Mouse (Mus musculus) limb, embryonic 12.5 days (tissue): ENCODE measurements around the gene Clcnkb. TPM values are rescaled to one million over a fixed set of nuclear protein-coding genes. Genes with fewer than 3 reads are reported as not detected.

ENCODE experiments used
- ATAC-seq: fragments of 200-750 bp; cut with Nextera tagmentation; 2 replicates; pipeline ENCODE4 v1.8.0; 2017; ENCODE audit warnings: low read depth, moderate TSS enrichment; ENCODE audit not compliant: insufficient number of reproducible peaks, insufficient read depth, low FRiP score, low TSS enrichment
- H3K27ac ChIP-seq: fragments of 300-500 bp; sonication (generic); 2 replicates; pipeline ENCODE4 v1.5.1; 2016; ENCODE audit warnings: mild to moderate bottlenecking, moderate library complexity
- H3K27me3 ChIP-seq: fragments of 300-500 bp; sonication (generic); 2 replicates; pipeline ENCODE4 v1.6.1; 2016; ENCODE audit warnings: mild to moderate bottlenecking, moderate library complexity
- H3K36me3 ChIP-seq: fragments of 300-500 bp; sonication (generic); 2 replicates; pipeline ENCODE4 v1.6.1; 2016; ENCODE audit warnings: mild to moderate bottlenecking, moderate library complexity
- H3K4me1 ChIP-seq: fragments of 300-500 bp; sonication (generic); replicated peaks from 2 replicates; pipeline ENCODE4 v1.6.1; 2016
- H3K4me2 ChIP-seq: fragments of 300-500 bp; sonication (generic); 2 replicates; pipeline ENCODE4 v1.6.1; 2016; ENCODE audit warnings: mild to moderate bottlenecking, moderate library complexity
- H3K4me3 ChIP-seq: fragments of 300-500 bp; sonication (generic); replicated peaks from 2 replicates; pipeline ENCODE4 v1.5.1; 2016; ENCODE audit warnings: mild to moderate bottlenecking
- H3K9ac ChIP-seq: fragments of 300-500 bp; sonication (generic); replicated peaks from 2 replicates; pipeline ENCODE4 v1.6.1; 2016; ENCODE audit warnings: mild to moderate bottlenecking, moderate library complexity
- H3K9me3 ChIP-seq: fragments of 300-500 bp; sonication (generic); 2 replicates; pipeline ENCODE4 v1.6.1; 2016; ENCODE audit warnings: mild to moderate bottlenecking, moderate library complexity
- WGBS: fragments of 180-500 bp; shearing (Covaris S2); methylation state at CpG from one replicate; pipeline ENCODE4 v1.1.7; 2016; 5-methylcytosine and 5-hydroxymethylcytosine counted together
- polyA plus RNA-seq: library from polyadenylated mRNA; unstranded; fragments of >200 nt; fragmentation: Nextera tagmentation; extraction: Ambion mirVana; gene quantifications from 2 replicates; pipeline ENCODE4 v1.2.1, GENCODE M21; 2016

Gene Clcnkb
- polyA plus RNA-seq, 1 experiment from 2014 or later = not detected

DNA sequence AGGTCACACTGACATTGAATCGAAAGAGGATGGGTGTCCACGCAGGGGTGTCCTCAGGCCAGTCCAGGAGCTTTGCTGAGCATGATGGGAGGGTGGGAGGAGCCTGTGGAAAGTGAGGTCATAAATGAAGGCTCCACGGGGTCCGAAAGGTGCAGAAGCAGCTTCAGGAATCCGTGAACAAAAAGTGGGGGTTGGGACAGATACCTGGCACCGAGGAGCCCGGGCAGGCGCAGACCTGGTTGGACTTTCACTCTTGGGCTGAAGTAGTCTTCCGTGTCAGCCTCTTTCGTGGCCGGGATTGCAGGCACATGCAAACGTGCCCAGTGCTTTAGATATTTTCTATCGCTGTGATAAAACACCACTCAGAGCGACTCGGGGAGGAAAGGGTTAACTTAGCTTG lies 15.6 kb downstream of the Clcnkb start:
- Histone ChIP-seq H3K36me3 (no peaks in the 10 kb centered on the region), H3K9me3 (no peaks in the 10 kb centered on the region), H3K4me2 (no peak overlapping the region), H3K27me3 (peaks cover 19% of the 10 kb centered on the region; the same call in 1 of the 2 replicates), H3K9ac (no peak overlapping the region), H3K27ac (no peak overlapping the region), H3K4me1 (peaks cover 11% of the 10 kb centered on the region), H3K4me3 (no peak overlapping the region)
- 88% methylated on average over 15 of the region's 15 CpGs for WGBS
- no peak for ATAC-seq

DNA sequence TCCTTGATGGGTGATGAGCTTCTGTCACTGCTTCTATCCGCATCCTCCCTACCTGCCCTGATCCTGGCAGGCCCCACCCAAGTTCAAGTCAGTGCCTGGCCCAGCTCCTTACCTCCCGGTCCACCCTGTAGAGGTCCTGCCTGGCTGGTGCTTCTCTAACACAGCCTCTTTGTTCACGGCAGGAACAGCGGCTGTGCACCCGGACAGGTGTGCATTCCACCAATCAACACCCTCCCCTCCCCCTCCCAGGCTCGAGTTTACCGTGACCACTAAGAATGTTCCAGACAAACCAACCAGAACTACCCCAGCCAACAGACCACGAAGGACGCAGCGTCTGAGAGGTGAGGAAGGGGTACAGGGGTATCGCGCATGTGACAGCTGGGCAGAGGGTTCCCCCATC lies 17.3 kb downstream of the Clcnkb start, which contains the start of gene Clcnka:
Gene Clcnka, minus strand, starts transcription at position 180 of the 400 bp plus-strand sequence.
- WGBS = 53% methylated on average over 12 of the region's 12 CpGs
- no peak within 1 kb of the TSS for H3K4me3 ChIP-seq
- peaks cover 18% of the 10 kb centered on the region for H3K4me1 ChIP-seq
- 0 out of 2 replicates have a peak within 1 kb of the TSS, but pooled peaks have one; percentile 1 for H3K4me2 ChIP-seq
- no peaks in the 10 kb centered on the region for H3K9me3 ChIP-seq
- no peak within 1 kb of the TSS for H3K27ac ChIP-seq
- no peaks in the 10 kb centered on the region for H3K36me3 ChIP-seq
- peaks cover 20% of the 10 kb centered on the region for H3K27me3 ChIP-seq
- no peak within 1 kb of the TSS for H3K9ac ChIP-seq
- ATAC-seq = no peak

DNA sequence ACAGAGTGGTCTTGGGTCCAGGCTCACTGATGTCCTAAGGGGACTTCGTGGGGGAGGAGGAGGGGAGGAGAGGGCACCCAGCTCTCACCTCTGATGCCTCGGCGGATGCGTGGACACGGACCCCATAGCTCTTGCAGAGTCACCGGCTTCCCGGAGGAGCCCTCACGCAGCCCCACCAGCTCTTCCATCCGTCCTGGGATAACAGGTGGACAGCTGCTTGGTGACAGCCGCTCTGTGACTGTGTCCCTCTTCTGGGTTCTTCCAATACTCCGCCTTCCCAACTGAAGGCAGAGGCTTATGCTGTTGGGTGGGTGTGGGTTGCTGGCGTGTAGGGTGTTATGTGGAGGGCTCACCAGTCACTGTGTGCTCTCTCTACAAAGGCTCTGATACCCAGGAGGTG lies 18.0 kb downstream of the Clcnkb start:
- H3K9ac ChIP-seq = no peak overlapping the region
- H3K27ac ChIP-seq = no peak overlapping the region
- H3K4me2 ChIP-seq = no peak overlapping the region
- H3K9me3 ChIP-seq = no peaks in the 10 kb centered on the region
- ATAC-seq = no peak
- H3K27me3 ChIP-seq = peaks cover 18% of the 10 kb centered on the region
- H3K4me3 ChIP-seq = no peak overlapping the region
- WGBS = 75% methylated on average over 12 of the region's 12 CpGs
- H3K36me3 ChIP-seq = no peaks in the 10 kb centered on the region
- peaks cover 18% of the 10 kb centered on the region for H3K4me1 ChIP-seq

DNA sequence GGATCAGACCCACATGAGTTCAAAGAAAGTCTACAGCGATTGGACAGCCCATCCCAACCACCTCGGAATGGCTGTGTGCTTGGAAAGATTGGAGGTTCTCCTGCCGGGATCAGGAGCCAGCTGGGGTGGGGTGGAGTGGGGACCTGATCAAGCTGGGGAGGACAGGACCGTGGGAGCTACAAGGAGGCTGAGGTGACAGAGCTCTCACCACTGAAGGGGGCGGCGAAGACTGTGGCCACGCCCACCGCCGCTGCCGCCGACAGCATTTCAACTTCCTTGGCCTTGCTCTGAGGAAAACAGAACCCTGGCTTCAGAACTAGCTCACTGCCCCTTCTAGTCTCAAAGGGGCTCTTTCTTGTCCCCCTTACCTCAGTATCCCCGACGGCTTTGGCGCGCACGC lies 21.1 kb downstream of the Clcnkb start:
- H3K36me3 ChIP-seq = no peaks in the 10 kb centered on the region
- ATAC-seq = no peak
- peaks cover 23% of the 10 kb centered on the region for H3K27me3 ChIP-seq
- H3K9ac ChIP-seq = no peak overlapping the region
- H3K4me2 ChIP-seq = peak overlapping the region; percentile 39
- 13% methylated on average over 16 of the region's 16 CpGs for WGBS
- no peak overlapping the region for H3K27ac ChIP-seq
- H3K4me3 ChIP-seq = 0 out of 2 replicates have a peak overlapping the region, but pooled peaks have one; percentile 9
- H3K9me3 ChIP-seq = no peaks in the 10 kb centered on the region
- peaks cover 18% of the 10 kb centered on the region for H3K4me1 ChIP-seq

DNA sequence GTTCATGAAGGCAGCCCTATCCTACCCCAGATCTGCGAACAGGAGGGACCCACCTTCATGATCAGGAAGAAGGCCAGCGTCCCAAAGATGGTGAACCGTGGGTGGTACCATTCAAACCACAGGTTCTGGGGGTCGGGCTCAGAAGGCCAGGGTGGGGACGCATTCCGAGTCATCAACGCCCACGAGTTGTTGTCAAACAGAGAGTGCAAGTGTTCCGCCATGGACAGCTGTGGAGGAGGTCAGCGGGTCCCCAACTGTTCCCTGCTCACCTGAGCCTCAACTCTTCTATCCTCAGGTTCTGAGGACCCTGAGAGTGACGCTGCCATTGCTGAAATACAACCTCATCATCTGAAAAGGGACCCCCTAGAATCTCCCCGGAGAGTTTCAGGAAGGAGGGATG lies 24.5 kb downstream of the Clcnkb start:
- no peak for ATAC-seq
- H3K36me3 ChIP-seq = no peaks in the 10 kb centered on the region

DNA sequence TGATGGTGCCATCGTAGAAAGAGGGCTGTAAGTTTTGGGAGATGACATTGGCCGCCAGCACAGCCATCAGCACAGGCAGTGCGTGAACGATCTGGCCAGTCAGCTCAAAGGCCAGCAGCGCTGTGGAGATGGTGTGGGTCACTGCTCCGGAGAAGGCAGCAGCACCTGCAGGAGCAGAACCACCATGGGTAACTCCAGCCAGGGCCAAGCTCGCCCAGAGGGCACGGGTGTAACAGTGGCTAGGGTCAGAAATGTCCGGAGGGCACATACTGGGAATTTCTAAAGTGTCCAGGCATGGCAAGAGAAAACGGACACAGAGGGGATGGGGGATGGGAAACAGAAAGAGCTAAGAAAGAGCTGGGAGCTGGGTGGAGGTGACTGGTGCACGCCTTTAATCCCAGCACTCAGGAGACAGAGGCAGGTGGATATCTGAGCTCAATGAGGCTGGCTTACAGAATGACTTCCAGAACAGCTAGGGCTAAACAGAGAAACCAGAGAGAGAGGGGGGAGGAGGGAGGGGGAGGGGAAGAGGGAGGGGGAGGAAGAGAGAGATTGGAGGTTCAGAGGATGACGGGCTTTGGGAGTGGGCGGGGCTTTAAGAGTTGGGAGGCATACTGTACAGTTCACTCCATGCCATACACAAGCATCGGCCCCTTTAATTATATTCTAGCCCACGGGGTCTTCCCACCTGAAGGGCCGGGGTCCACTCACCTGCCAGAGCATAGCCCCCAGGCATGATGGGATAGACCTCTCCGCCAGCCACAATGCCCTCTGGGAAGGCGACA lies 26.3 kb downstream of the Clcnkb start:
- Histone ChIP-seq H3K4me2 (no peak overlapping the region), H3K9ac (no peak overlapping the region), H3K27me3 (peaks cover 16% of the 10 kb centered on the region), H3K4me1 (peaks cover 9% of the 10 kb centered on the region), H3K9me3 (no peaks in the 10 kb centered on the region), H3K36me3 (no peaks in the 10 kb centered on the region), H3K4me3 (no peak overlapping the region), H3K27ac (no peak overlapping the region)
- 66% methylated on average over 18 of the region's 18 CpGs for WGBS
- no peak for ATAC-seq

More for the DNA sequence above, 24.5 kb downstream of the Clcnkb start:
- peaks cover 7% of the 10 kb centered on the region; the same call in 1 of the 2 replicates for H3K4me1 ChIP-seq
- H3K9ac ChIP-seq = no peak overlapping the region
- WGBS = 81% methylated on average over 12 of the region's 12 CpGs
- no peak overlapping the region for H3K27ac ChIP-seq
- no peak overlapping the region for H3K4me2 ChIP-seq
- no peak overlapping the region for H3K4me3 ChIP-seq
- no peaks in the 10 kb centered on the region for H3K9me3 ChIP-seq
- H3K27me3 ChIP-seq = peaks cover 15% of the 10 kb centered on the region

DNA sequence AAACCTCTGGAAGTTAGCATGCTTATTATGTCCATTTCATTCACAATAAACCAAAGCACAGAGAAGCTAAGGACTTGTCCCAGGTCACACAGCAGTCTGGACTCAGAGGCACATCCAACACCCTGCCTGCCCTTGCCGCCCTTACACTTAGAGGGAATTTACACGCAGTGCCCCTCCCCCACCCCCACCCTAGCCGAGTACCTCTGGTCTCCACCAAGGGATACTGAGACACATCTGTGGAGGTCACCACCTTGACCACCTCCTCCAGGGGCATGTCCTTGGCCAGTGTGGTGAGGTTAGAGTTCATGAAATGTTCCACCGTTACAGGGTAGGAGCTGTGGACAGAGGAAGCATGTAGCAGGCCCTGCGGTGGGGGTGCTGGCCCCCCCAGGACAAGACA lies 27.9 kb downstream of the Clcnkb start:
- no peak for ATAC-seq
- Histone ChIP-seq H3K27me3 (peaks cover 28% of the 10 kb centered on the region), H3K27ac (no peak overlapping the region), H3K4me2 (no peak overlapping the region), H3K4me1 (peaks cover 15% of the 10 kb centered on the region), H3K9ac (no peak overlapping the region), H3K36me3 (no peaks in the 10 kb centered on the region), H3K9me3 (no peaks in the 10 kb centered on the region), H3K4me3 (no peak overlapping the region)
- WGBS = 63% methylated on average over 5 of the region's 5 CpGs

DNA sequence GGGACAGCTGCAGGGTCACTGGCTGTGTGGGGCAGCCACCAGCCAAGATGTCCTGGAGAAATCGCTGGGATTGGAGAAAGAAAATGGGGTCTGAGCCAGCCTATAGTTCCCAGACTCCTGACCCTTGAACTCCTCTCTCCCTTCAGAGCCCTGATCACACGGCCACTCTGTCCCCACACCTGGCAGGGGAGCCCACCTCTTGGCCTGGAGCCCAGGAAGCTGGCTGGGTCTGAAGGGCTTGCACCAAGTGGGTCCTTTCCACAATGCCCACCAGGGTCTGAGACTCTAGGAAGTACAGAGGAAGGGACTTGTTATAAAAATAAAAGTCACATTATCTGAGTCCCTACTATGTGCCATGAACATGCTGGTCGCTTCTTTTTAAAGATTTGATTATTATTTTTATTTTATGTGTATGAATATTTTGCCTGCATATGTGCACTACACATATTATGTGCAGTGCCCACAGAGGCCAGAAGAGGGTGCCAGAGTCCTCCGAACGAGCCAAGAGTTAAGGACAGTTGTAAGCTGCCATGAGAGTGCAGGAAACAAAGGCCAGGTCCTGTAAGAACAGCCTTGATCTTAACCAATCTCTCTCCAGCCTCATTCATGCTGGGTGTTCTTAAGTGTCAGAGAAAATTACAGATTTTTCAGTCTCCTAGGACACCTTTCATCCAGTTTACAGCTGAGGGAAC lies 28.6 kb downstream of the Clcnkb start:
- H3K4me2 ChIP-seq = no peak overlapping the region
- no peak overlapping the region for H3K4me3 ChIP-seq
- 18% methylated on average over 5 of the region's 5 CpGs for WGBS
- H3K27ac ChIP-seq = no peak overlapping the region
- peaks cover 22% of the 10 kb centered on the region for H3K4me1 ChIP-seq
- H3K9ac ChIP-seq = no peak overlapping the region
- no peaks in the 10 kb centered on the region for H3K36me3 ChIP-seq
- no peaks in the 10 kb centered on the region for H3K9me3 ChIP-seq
- peaks cover 30% of the 10 kb centered on the region for H3K27me3 ChIP-seq
- no peak for ATAC-seq

DNA sequence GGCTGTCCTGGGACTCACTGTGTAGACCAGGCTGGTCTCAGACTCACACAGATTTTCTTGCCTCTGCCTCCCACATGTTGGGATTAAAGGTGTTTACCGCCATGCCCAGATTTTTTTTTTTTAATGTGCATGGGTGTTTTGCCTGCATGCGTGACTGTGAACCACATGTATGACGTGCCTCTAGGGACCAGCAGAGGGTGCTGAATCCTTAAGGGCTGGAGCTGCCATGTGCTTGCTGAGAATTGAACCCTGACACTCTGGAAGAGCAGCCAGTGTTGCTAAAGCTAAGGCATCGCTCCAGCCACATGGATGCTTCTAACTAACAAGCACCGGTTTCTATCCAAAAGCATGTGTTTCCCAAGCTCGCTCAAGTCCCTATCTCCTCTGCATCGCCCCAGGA lies 29.7 kb downstream of the Clcnkb start:
- Histone ChIP-seq H3K27me3 (peaks cover 41% of the 10 kb centered on the region), H3K4me2 (no peak overlapping the region), H3K4me3 (no peak overlapping the region), H3K9me3 (no peaks in the 10 kb centered on the region), H3K36me3 (no peaks in the 10 kb centered on the region), H3K4me1 (peaks cover 24% of the 10 kb centered on the region), H3K9ac (no peak overlapping the region), H3K27ac (no peak overlapping the region)
- ATAC-seq = no peak
- 66% methylated on average over 7 of the region's 7 CpGs for WGBS

DNA sequence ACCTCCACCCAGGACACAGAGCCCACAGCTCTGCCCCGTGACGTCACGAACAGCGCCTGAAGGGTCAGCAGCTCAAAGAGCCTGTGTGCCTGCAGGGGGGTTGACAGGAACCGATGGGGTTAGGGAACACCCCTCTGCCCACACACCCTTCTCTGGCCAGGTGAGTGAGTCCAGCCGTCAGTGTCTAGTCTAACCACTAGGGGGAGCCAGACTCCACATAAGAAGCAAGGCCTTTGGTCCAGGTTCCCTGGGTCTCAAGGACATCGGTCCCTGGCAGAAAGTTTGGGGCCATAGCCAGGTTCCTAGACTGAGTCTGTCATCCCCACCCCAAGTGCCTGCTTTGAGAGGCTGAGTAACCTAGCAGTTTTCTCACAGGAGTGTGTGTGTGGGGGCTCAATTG lies 30.5 kb downstream of the Clcnkb start:
- ATAC-seq = no peak
- H3K36me3 ChIP-seq = no peaks in the 10 kb centered on the region
- H3K27me3 ChIP-seq = peaks cover 50% of the 10 kb centered on the region
- 0% methylated on average over 7 of the region's 7 CpGs for WGBS
- no peak overlapping the region for H3K4me3 ChIP-seq
- H3K27ac ChIP-seq = no peak overlapping the region
- H3K9ac ChIP-seq = no peak overlapping the region
- H3K4me2 ChIP-seq = peak overlapping the region; percentile 40
- no peaks in the 10 kb centered on the region for H3K9me3 ChIP-seq
- H3K4me1 ChIP-seq = peaks cover 24% of the 10 kb centered on the region

DNA sequence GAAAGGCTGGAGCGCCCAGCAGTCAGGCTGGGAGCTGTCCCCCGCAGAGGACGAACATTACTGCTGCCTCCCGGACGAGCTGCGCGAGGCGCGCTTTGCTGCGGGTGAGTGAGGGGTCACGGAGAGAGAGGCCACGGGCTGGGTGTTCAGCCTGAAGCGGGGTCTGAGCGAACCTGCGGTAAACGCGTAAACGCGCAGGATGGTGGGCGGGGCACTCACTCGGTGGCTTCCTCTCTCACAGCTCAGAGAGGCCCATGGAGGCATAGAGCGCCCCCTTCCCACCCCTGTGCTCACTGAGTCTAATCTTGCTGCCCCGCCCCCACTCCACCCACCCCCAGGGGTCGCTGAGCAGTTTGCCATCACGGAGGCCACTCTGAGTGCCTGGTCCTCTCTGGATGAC lies 33.4 kb downstream of the Clcnkb start:
- H3K4me3 ChIP-seq = peak overlapping the region; percentile 39
- no peak overlapping the region for H3K27ac ChIP-seq
- peaks cover 24% of the 10 kb centered on the region for H3K4me1 ChIP-seq
- H3K9me3 ChIP-seq = no peaks in the 10 kb centered on the region
- no peaks in the 10 kb centered on the region for H3K36me3 ChIP-seq
- 2% methylated on average over 23 of the region's 25 CpGs for WGBS
- ATAC-seq = peak; percentile 24; the same call in 1 of the 2 replicates
- peak overlapping the region; percentile 50 for H3K9ac ChIP-seq
- peak overlapping the region; percentile 63 for H3K4me2 ChIP-seq
- peaks cover 58% of the 10 kb centered on the region for H3K27me3 ChIP-seq
